Mouse (Mus musculus) brain, adult 10 weeks (tissue): Measurements from ENCODE around the gene Fbll1. TPM values are rescaled to one million over a fixed set of nuclear protein-coding genes. Genes with fewer than 3 reads are reported as not detected.

ENCODE experiments used
- polyA plus RNA-seq: library from polyadenylated mRNA; stranded (reverse); fragments of 350-450 nt; fragmentation: Illumina TruSeq; extraction: RNeasy Lipid Tissue Mini Kit (QIAGEN cat#74804); gene quantifications from one replicate; pipeline ENCODE4 v1.2.3, GENCODE M21; 2015; ENCODE audit warnings: low read depth, low replicate concordance

The Fbll1 gene
- 46.9 TPM for polyA plus RNA-seq

GRCm38 (mm10) chr11:35798874-35799273 lies at the start of gene Fbll1:
Fbll1 (minus strand) TSS chr11:35798884.

GRCm38 (mm10) chr11:35834022-35834760 lies 35.5 kb upstream of the Fbll1 start, which contains the start of gene Rars:
Rars (minus strand) TSS chr11:35834506.

GRCm38 (mm10) chr11:35769188-35769745 lies 29.4 kb downstream of the Fbll1 start, which contains the start of gene Pank3:
Pank3 (plus strand) TSS chr11:35769484.

Other genes starting within 250 kb of the Fbll1 start
- gene Pank3, start 29.4 kb downstream of the Fbll1 start, polyA plus RNA-seq: 27.5 TPM
- gene Rars, start 35.6 kb upstream of the Fbll1 start, polyA plus RNA-seq: 51.9 TPM
- gene Wwc1, start 181.6 kb upstream of the Fbll1 start, polyA plus RNA-seq: 45.9 TPM